Mouse (Mus musculus) kidney, postnatal 4 days (tissue): Measurements from ENCODE around the gene Zc3h12d.

Source experiments
- DNase-seq, 2 experiments: peaks; one replicate each; pipeline ENCODE4 v3.0.0; 2021; ENCODE audit warnings: mixed read lengths in 2 of 2

Gene Zc3h12d

GRCm38 (mm10) chr10:7832171-7832676 lies at the start of gene Zc3h12d:
Gene Zc3h12d (plus strand): TSS chr10:7832470.
- DNase-seq: peak; percentile 47 to 66

DNA sequence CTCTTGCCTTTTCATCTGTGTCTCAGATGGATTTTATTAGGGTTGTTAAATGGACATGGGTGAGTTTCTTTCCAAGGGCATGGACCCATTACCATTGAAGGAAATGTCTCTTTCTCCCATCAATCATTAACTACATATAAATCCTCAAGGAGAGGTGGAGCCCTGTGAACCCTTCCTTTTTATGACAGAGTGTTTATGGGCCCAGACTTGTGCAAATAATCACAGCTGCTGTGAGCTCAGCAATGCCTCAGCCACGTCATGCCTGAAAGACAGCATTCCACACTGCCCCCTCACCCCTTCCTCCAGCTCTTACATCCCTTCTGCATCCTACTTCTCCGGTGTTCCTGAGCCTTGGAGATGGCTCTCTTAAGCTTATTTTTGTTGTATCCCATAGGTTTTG lies 45.0 kb upstream of the Zc3h12d start:
- no peak for DNase-seq

DNA sequence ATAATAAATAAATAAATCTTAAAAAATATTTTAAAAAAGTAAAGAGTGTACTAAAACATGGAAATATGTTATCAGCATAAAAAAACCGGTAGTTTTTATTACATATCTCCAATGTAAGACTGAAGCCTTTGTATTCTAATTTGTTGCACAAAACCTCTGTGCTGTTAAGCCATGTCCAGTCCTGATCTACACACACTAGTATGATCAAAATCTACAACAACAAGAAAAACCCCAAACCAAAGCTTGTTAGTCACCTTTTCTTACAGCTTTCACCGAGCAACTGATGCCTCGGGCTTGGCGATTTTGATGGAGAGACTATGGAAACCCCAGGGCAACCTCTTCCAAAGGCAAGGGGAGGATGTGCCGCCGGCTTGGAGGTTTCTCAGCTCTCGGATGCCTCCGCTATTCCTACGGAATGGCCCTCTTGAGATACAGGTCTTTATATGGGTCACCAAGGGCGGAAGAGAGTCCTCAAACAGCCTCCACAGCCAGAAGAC lies 40.0 kb upstream of the Zc3h12d start:
- DNase-seq: no peak

DNA sequence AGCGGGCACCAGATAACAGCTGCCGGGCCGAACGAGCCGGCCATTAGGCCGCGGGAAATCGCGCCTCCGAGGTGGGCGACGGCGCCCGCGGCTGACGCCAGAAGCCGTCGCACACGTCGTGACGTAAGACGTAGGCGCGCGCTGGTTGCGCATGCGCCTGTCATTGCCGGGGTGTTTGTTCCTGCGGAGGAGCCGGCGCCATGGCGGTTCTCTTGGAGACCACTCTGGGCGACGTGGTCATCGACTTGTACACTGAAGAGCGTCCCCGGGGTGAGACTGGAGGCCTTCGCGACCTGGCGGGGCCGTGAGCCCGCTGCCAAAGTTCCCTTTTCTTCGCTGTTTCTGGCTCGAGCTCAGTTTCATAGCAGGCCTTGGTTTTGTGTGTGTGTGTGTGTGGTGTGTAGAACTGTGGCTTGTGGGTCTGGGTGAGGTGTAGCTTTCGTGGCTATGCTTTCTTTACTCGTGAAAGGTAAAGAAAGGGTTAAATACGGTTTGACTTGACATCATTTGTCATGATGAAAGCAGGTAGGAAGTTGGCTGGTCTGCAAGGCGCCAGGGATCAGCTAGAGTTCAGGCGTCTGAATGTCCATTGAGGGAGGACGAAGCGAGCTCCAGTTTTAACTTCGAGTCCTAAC lies 39.4 kb upstream of the Zc3h12d start, which contains the start of the genes Ginm1 and Ppil4:
Gene Ginm1 (minus strand): TSS at position 74 of the 635 bp plus-strand sequence.
Gene Ppil4 (plus strand): TSS at position 141 of the 635 bp plus-strand sequence.
- DNase-seq: peak; percentile 92 to 95

DNA sequence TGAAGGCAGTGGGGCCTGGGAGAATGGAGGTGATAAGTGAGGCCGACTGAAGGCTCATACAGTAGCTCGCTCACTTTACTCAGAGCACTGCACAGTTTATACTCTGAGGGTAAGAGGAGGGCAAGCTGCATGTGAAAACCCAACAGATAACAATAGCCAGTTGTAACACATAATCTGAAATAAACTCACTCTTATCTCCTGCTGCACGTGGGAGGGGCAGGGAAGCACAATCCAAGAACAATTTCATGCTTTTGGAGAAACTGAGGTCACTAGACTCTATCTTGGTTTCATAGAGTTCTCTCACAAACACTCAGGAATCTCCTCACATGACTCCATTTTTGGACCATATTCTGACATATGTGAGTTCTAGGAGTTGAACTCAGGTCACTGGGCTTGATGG lies 31.0 kb upstream of the Zc3h12d start:
- no peak for DNase-seq

DNA sequence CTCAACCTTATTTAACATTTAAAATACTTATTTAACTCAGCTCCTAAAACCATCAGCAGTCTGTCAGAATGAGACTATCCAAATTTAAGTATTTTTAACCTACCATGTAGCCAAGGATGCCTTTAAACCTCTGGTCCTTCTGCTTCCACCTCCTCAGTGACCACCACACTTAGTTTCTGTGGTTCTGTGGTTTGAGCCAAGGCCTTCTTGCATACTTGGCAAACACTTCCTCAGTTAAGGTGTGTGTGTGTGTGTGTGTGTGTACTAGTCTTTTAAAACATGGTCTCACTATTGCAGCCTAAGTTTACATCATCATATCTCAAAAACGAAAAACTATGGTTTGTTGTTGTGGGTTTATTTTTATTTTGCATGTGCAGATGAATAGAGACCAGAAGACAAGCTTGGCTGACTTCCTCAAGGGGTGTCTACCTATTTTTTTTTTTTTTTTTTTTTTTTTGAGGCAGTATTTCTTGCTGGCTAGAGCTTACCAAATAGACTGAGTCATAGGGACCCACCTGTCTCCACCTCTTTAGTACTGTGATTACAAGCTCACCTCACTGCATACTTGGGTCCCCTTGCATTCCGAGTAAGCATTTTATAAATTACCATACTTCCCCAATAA lies 29.6 kb upstream of the Zc3h12d start:
- no peak for DNase-seq

GRCm38 (mm10) chr10:7809937-7810336 lies 22.3 kb upstream of the Zc3h12d start:
- peak in 1 of 2 experiments; percentile 27 for DNase-seq

DNA sequence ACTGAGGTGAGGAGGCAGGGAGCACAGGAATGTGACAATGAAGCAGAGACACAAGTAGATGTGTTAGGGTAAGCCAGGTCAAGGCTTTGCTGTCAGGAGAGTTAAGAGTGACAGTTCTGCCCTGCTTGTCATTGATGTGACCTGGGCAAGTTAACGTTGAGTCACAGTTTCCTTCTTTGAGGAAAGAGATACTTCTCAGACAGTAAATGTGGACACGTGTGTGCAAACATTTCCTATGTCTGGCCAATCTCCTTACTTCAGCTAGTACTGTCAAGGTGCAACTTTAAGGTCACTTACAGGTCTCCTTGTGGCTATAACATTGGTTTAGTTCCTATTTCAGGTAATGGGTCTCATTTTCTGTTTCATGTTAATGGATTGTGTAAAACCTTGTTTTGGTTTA lies 15.8 kb upstream of the Zc3h12d start:
- no peak for DNase-seq

DNA sequence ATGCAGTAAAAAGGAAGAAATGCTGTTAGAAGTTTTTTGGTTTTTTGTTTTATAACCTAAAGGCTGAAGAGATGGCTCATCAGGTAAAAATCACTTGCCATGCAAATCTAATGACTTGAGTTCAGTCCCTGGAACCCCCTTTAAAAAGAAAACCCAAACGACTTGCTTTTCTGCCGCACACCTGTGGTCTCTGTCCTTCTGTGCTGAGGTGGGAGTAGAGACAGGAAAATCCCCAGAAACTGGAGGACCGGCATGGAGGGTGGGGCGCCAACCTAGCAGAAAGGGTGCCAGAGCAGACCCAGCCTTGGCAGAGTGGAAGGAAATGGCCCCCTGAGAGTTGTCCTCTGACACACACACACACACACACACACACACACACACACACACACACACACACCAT lies 13.6 kb upstream of the Zc3h12d start:
- no peak for DNase-seq

- DNase-seq: no peak
These were observed 13.1 kb upstream of the Zc3h12d start for GRCm38 (mm10) chr10:7819156-7819555.

DNA sequence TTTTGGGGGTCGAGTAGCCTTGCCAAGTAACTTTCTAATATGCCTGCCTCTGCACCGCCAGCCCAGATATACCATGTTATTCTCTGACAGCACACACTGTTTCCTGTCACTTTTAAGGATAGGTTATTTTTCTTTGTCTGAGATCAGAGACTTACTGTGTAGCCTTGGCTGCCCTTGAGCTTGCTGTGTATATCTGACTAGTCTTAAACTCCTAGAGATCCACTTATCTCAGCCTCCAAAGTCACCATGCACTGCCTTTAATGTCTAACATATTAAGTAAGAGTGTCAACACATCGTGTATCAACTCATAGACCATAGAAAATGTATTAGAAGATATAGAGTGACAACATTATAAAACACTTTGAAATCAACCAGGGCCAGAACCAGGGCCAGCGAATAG lies 12.7 kb upstream of the Zc3h12d start:
- DNase-seq: no peak

DNA sequence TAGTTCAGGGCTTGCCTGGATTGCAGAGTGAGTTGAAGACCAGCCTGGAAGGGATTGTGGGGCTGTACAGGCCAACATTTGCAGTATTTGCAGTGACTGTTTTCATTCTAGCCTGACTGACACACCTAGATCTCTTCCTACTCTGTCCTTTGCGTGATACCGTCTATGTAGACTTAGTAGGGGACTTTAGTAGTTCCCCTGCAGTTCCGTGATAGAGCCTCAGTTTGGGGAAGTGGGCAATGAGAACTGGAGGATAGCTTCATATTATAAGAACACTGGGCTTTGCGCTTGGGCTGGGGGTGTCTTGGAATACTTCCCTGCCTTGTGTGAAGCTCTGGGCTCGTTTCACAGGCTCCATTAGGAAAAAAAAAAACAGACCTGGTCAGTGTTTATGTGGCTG lies 12.1 kb upstream of the Zc3h12d start:
- no peak for DNase-seq

- no peak for DNase-seq
These were observed 10.3 kb upstream of the Zc3h12d start for GRCm38 (mm10) chr10:7821981-7822380.

DNA sequence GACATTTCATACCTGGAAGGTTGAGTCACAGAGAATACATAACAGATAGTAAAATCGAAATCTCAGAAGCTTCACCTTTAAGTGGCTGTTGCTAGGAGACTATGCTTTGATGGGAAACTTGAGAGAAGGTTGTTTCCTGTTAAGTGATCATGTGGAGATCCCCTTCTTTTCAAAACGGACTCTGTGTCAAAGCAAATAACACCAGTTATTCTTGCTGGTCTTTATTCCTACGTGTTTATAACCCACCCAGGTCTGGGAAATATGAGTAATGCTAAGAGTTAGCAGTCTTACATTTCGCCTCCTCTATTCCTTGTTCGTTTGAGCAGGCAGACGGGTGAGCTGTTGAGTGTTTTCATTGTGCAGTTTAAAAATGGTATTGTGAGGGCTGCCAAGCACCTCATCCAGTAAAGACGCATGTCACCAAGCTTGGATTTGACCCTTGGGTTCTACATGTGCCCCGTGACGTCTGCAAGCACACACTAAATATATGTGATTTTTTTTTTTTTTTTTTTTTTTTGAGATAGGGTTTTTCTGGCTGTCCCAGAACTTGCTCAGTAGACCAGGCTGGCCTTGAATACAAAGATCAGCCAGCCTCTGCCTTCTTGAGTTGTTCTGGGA lies 7.5 kb upstream of the Zc3h12d start:
- DNase-seq: no peak

- no peak for DNase-seq
These were observed 7.0 kb upstream of the Zc3h12d start for GRCm38 (mm10) chr10:7825281-7825665.

GRCm38 (mm10) chr10:7826106-7826505 lies 6.2 kb upstream of the Zc3h12d start:
- DNase-seq: no peak

GRCm38 (mm10) chr10:7833377-7834165 lies 1.3 kb downstream of the Zc3h12d start:
- DNase-seq: no peak

- no peak for DNase-seq
These were observed 2.5 kb downstream of the Zc3h12d start for GRCm38 (mm10) chr10:7834671-7835225.

DNA sequence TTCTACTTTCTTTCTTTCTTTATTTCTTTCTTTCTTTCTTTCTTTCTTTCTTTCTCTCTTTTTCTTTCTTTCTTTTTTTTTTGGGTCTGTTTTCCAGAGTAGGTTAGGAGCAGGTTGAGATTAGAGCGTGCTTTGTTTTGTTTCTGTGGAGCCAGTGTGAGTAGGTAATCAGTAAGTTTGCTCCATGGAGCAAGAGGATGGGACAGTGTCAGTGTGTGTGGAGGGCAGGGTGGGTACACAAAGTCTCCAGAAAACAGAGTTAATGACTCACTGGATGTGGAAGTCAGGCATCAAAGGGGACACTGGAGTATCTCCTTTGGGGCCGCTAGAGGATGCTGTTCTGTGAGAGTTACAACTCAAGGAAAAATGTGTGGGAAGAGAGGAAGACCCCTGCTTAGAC lies 4.6 kb downstream of the Zc3h12d start:
- no peak for DNase-seq

DNA sequence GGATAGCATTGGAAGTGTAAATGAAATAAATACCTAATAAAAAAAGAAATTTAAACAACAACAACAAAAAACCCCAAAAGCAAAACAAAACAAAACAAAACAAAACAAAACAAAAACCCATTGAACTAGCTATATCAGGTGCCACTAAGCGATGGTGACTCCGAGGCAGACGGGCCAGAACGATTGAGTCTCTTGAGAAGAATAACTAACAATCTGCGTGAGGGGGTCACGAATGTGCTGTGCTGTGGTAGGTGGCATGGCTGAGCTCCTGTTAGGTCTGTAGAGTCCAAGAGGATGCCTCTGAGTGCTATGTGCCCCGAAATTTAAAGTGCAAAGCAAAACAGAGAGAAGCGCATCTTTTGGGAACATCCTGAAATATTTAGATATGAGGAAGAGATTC lies 5.2 kb downstream of the Zc3h12d start:
- no peak for DNase-seq

GRCm38 (mm10) chr10:7838036-7838435 lies 5.8 kb downstream of the Zc3h12d start:
- DNase-seq: no peak

DNA sequence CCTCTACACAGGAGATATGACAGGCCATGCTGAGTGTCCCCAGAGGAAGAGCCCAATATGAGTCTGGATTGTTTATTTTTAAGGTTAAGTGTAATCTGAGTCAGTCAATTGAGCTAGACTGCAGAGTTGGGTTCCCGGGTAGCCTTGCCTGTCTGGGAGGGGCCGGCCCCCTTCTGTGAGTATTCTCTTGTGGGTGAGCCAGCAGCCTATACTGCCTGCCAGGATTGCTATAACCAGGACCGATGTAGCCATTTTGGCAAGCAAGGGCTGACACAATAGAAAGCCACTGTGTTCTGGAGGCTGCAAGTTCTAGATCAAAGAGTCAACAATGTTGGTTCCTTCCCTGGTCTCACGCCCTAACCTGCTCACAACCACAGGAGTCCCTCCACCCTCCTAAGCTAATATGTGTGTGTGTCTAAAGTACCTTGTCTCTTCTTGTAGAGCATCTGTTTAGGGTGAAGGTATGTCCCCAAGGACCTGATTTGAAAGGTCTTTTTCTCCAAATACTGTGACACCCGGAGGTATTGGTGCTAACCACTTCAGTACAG lies 6.7 kb downstream of the Zc3h12d start:
- DNase-seq: no peak
